Mouse (Mus musculus): ENCODE data around the gene Gdf15.

DNA sequence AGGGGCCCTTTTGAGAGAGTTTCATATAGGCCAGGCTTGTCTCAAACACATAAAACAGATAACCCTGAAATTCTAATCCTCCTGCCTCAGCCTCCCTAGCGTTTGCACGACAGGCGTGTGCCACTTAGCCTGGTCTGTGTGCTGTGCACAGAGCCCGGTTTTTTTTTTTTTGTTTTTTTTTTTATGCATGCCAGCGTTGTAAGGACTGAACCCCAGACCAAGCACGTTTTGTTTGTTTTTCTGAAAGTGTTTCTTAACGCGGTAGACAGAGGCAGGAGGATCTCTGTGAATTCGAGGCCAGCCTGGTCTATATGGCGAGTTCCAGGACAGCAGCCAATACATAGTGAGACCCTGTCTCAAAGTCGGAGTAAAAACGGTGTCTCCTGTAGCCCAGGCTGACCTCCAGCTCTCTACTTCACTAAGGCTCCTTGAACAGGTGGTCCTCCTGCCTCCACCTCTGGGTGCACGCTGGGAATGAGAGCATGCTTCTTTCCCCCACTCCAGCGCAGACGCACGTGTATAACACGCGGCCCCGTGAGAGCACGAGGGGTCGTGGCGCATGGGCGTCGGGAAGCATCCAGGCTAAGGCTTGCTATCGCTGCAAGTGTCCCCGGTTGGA, 23.4 kb downstream of the Gdf15 start, which contains the start of gene Ssbp4:
- TF ChIP-seq CTCF (IDR thresholded peaks at IDR 0.05; ENCODE audit: low read depth, low read length) (no peak), POLR2A (IDR thresholded peaks at IDR 0.05; ENCODE audit: extremely low read depth, insufficient read depth, low read length) (no peak)

All from liver, adult 2 months (tissue).